In the genomic region with DNA sequence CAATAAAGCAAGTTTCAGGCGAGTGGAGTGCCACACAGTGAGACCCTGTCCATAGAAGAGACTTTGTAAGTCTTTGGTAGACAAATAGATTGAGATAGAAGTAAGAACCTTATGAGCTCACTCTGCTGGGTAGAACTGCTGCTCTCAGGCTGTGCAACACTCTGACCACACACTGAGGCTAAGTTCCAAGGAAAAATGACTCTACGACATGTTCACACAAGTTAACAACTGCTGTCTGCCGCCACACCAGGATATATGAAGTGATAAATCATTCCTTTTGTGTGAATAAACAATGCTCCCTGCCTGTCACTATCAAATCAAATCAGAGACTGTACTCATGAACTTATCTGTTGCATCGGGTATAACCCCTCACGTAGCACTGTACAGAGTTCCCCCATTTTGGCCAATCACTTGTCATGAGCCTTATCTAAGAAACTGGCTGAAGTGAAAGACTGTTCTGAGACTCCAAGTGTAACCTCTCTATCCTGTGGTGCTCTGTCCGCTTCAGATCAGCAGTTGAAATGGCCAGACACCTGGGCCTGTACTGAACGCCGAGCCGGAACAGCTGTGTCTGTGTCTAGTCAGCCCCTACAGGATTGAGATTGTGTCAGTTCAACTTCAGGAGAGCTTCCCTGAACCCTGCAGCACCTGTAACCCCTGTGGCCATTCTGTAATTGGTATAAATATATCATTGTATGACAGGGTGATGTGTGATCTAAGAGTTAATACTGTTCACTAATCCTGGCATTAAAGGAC, we compare ENCODE assay signal across 25 mouse cellular contexts. TPM values are rescaled to one million over a fixed set of nuclear protein-coding genes. Genes with fewer than 3 reads are reported as not detected.
DNase-seq lines count a peak whose midpoint lies in the region; ATAC-seq and TF ChIP-seq lines count a peak whose summit lies in the region.
"Had no signal": no experiment of that assay in that cellular context is flagged by ENCODE, and none has a peak within 500 bp of the region (broad histone marks: within the 10 kb centered on the region; RNA-seq: fewer than 3 reads in every experiment).

No protein-coding gene starts in this region.

- TF ChIP-seq RAD21 in MEL (IDR thresholded peaks at IDR 0.05; ENCODE audit: low read depth, low read length) = no peak

- H3K9me3 ChIP-seq in heart, embryonic 15.5 days (replicated peaks) = no peaks in the 10 kb centered on the region
- no peaks in the 10 kb centered on the region for H3K9me3 ChIP-seq in MEL (replicated peaks; ENCODE audit: insufficient read depth, low read length)
- H3K9me3 ChIP-seq in stomach, embryonic 15.5 days = no peaks in the 10 kb centered on the region
- H3K9me3 ChIP-seq: hindbrain, embryonic 12.5 days; kidney, embryonic 15.5 days; limb, embryonic 13.5 days; neural tube, embryonic 15.5 days had no signal

- TF ChIP-seq CTCF in MEL (IDR thresholded peaks at IDR 0.05 in 2 of 3, conservative IDR thresholded peaks at IDR 0.05 in 1 of 3; ENCODE audit: control insufficient read depth in 1 of 3, insufficient read depth in 1 of 3, low read depth in 2 of 3, low read length in 3 of 3, poor library complexity in 1 of 3, severe bottlenecking in 1 of 3) = no peak

- ATAC-seq in heart, embryonic 15.5 days (replicated peaks; ENCODE audit: insufficient number of reproducible peaks, insufficient read depth, low FRiP score, low read depth) = no peak
- ATAC-seq in stomach, embryonic 15.5 days (ENCODE audit: insufficient read depth, low FRiP score, low read depth) = no peak
- ATAC-seq in inflammation-experienced regulatory T-cells, adult 6 months = no peak
- ATAC-seq: forebrain, postnatal 0 days had no signal

- H3K36me3 ChIP-seq in heart, embryonic 15.5 days = no peaks in the 10 kb centered on the region
- H3K36me3 ChIP-seq in MEL (ENCODE audit: control insufficient read depth in 1 of 2, insufficient read depth in 2 of 2, low read length in 2 of 2) = peaks cover 0 to 19% of the 10 kb centered on the region in 2 experiments; a peak in 2 of 4 replicates
- H3K36me3 ChIP-seq in stomach, embryonic 15.5 days = no peaks in the 10 kb centered on the region
- H3K36me3 ChIP-seq: hindbrain, embryonic 12.5 days; kidney, embryonic 15.5 days; limb, embryonic 13.5 days; neural tube, embryonic 15.5 days had no signal

- peaks cover 30% of the 10 kb centered on the region for H3K4me1 ChIP-seq in heart, embryonic 15.5 days (replicated peaks)
- H3K4me1 ChIP-seq in MEL (ENCODE audit: control insufficient read depth in 1 of 2, insufficient read depth in 2 of 2, low read length in 2 of 2) = peaks cover 7 to 23% of the 10 kb centered on the region in 2 experiments
- peaks cover 23% of the 10 kb centered on the region for H3K4me1 ChIP-seq in stomach, embryonic 15.5 days

- intact Hi-C loops in heart, postnatal 36 days (cut with DNase I) = no loop called here

- TF ChIP-seq POLR2A in MEL (IDR thresholded peaks at IDR 0.05; ENCODE audit: control insufficient read depth in 1 of 2, insufficient read depth in 1 of 2, low read depth in 1 of 2, low read length in 2 of 2, poor library complexity in 1 of 2) = 0 out of 4 replicates have a peak, but pooled peaks of 1 of the 2 experiments have one; percentile 20

- H3K9ac ChIP-seq in heart, embryonic 15.5 days = no peak overlapping the region
- no peak overlapping the region for H3K9ac ChIP-seq in MEL (ENCODE audit: control insufficient read depth, low read depth, low read length, poor library complexity, severe bottlenecking)
- no peak overlapping the region for H3K9ac ChIP-seq in stomach, embryonic 15.5 days
- H3K9ac ChIP-seq: forebrain, postnatal 0 days; hindbrain, embryonic 12.5 days; kidney, embryonic 15.5 days; limb, embryonic 13.5 days; neural tube, embryonic 15.5 days had no signal

- H3K4me2 ChIP-seq in heart, embryonic 15.5 days = no peak overlapping the region
- no peak overlapping the region for H3K4me2 ChIP-seq in stomach, embryonic 15.5 days
- H3K4me2 ChIP-seq: hindbrain, embryonic 12.5 days; kidney, embryonic 15.5 days; limb, embryonic 13.5 days; neural tube, embryonic 15.5 days had no signal

- WGBS in heart, embryonic 15.5 days = 49% methylated on average over 9 of the region's 9 CpGs
- 47% methylated on average over 9 of the region's 9 CpGs for WGBS in stomach, embryonic 15.5 days

- no peak for DNase-seq in heart, postnatal 36 days
- DNase-seq in MEL (ENCODE audit: low read depth, low spot score) = peak; percentile 57
- DNase-seq in gonadal fat pad, adult 2 months (ENCODE audit: low read depth) = peak; percentile 81
- DNase-seq in layer of hippocampus, postnatal 25 days (ENCODE audit: extremely low spot score in 1 of 2, low spot score in 1 of 2) = no peak
- DNase-seq: adrenal gland, postnatal 36 days; B cell, adult 2 months; cerebellum, adult 11-12 months; cerebellum, postnatal 14 days; forebrain, postnatal 0 days; gastrocnemius, adult 2 months; heart, postnatal 10 days; lung, adult 2 months; midbrain, embryonic 14.5 days; right cerebral cortex, postnatal 14 days; spleen, adult 18-20 months had no signal

- peak overlapping the region; percentile 11; the same call in 1 of the 2 replicates for H3K27ac ChIP-seq in heart, embryonic 15.5 days
- no peak overlapping the region for H3K27ac ChIP-seq in MEL (ENCODE audit: control insufficient read depth, low read depth, low read length)
- H3K27ac ChIP-seq in stomach, embryonic 15.5 days = peak overlapping the region; percentile 64
- H3K27ac ChIP-seq: gastrocnemius, adult 2 months; hindbrain, embryonic 12.5 days; limb, embryonic 13.5 days; neural tube, embryonic 15.5 days had no signal

- no peaks in the 10 kb centered on the region for H3K27me3 ChIP-seq in heart, embryonic 15.5 days
- no peaks in the 10 kb centered on the region for H3K27me3 ChIP-seq in MEL (ENCODE audit: control insufficient read depth in 1 of 2, insufficient read depth in 2 of 2, low read length in 2 of 2)
- H3K27me3 ChIP-seq in stomach, embryonic 15.5 days (replicated peaks) = no peaks in the 10 kb centered on the region
- H3K27me3 ChIP-seq: hindbrain, embryonic 12.5 days; kidney, embryonic 15.5 days; limb, embryonic 13.5 days; neural tube, embryonic 15.5 days had no signal

- H3K79me2 ChIP-seq in MEL (ENCODE audit: control insufficient read depth, insufficient read depth, low read length, poor library complexity) = peaks cover 16% of the 10 kb centered on the region

- peak in 1 of 2 experiments; percentile 35; a peak in 1 of 4 replicates for TF ChIP-seq EP300 in MEL (IDR thresholded peaks at IDR 0.05; ENCODE audit: low read depth in 1 of 2, low read length in 2 of 2)

- no peak overlapping the region for H3K4me3 ChIP-seq in heart, embryonic 15.5 days
- no peak overlapping the region for H3K4me3 ChIP-seq in MEL (ENCODE audit: control insufficient read depth in 1 of 2, insufficient read depth in 1 of 2, low read depth in 2 of 2, low read length in 2 of 2)
- no peak overlapping the region for H3K4me3 ChIP-seq in stomach, embryonic 15.5 days (replicated peaks)
- H3K4me3 ChIP-seq: gastrocnemius, adult 2 months; hindbrain, embryonic 12.5 days; kidney, embryonic 15.5 days; limb, embryonic 13.5 days; megakaryocyte, embryonic 14.5 days; neural tube, embryonic 15.5 days had no signal

RNA-seq across cellular contexts. Expression of gene Erp29, which starts 3.4 kb away (rescaled TPM):
- polyA plus RNA-seq in heart, embryonic 15.5 days (2015; fragmentation: Nextera tagmentation; extraction: Ambion mirVana) = 110 and 140 TPM in 2 replicates
- 10 to 100 TPM; 71.5 to 78.6 TPM for total RNA-seq in heart, postnatal 36 days (2021)
- 159 and 167 TPM in 2 replicates for total RNA-seq in MEL (2012; rRNA removed)
- 100 to 1,000 TPM in 1 of 2 experiments, not detected in 1; 244 TPM for polyA plus RNA-seq in MEL (2012; ENCODE audit: insufficient read depth in 1 of 2, insufficient read length in 2 of 2, low read depth in 1 of 2, low replicate concordance in 2 of 2, missing spikeins in 1 of 2)
- polyA plus RNA-seq in gonadal fat pad, adult 2 months (2012; rRNA removed) = 65.3 and 66.6 TPM in 2 replicates
- polyA plus RNA-seq in stomach, embryonic 15.5 days (2015; fragmentation: Nextera tagmentation; extraction: Ambion mirVana) = 186 and 192 TPM in 2 replicates
- 100 to 1,000 TPM; 131 to 154 TPM for total RNA-seq in layer of hippocampus, postnatal 25 days (2021)
- 10 to 100 TPM; 70.3 to 77.7 (median 74.5) TPM for polyA plus RNA-seq in inflammation-experienced regulatory T-cells, adult 6 months (2017; shearing (Covaris generic))

RNA-seq across cellular contexts. Expression of gene Tmem116, which starts 4.0 kb away (rescaled TPM):
- 2.7 and 4.3 TPM in 2 replicates for polyA plus RNA-seq in heart, embryonic 15.5 days (2015; fragmentation: Nextera tagmentation; extraction: Ambion mirVana)
- 10 to 100 TPM; 11.9 to 12.4 TPM for total RNA-seq in heart, postnatal 36 days (2021)
- total RNA-seq in MEL (2012; rRNA removed) = 1.6 and 1.7 TPM in 2 replicates
- polyA plus RNA-seq in MEL (2012; ENCODE audit: insufficient read depth in 1 of 2, insufficient read length in 2 of 2, low read depth in 1 of 2, low replicate concordance in 2 of 2, missing spikeins in 1 of 2) = 1 to 10 TPM in 1 of 2 experiments, not detected in 1; 2.6 TPM
- polyA plus RNA-seq in gonadal fat pad, adult 2 months (2012; rRNA removed) = 11.1 and 12.0 TPM in 2 replicates
- polyA plus RNA-seq in stomach, embryonic 15.5 days (2015; fragmentation: Nextera tagmentation; extraction: Ambion mirVana) = 3.1 and 5.0 TPM in 2 replicates
- 1 to 10 TPM; 6.6 to 9.3 TPM for total RNA-seq in layer of hippocampus, postnatal 25 days (2021)
- polyA plus RNA-seq in inflammation-experienced regulatory T-cells, adult 6 months (2017; shearing (Covaris generic)) = 1 to 10 TPM in 2 of 3 experiments, under 1 TPM in 1; 0.24 to 3.1 (median 1.1) TPM

RNA-seq across cellular contexts. Expression of gene Adam1b, which starts 47.5 kb away (rescaled TPM):
- 0.05 and 0.11 TPM in 2 replicates for polyA plus RNA-seq in heart, embryonic 15.5 days (2015; fragmentation: Nextera tagmentation; extraction: Ambion mirVana)
- total RNA-seq in heart, postnatal 36 days (2021) = not detected
- total RNA-seq in MEL (2012; rRNA removed) = not detected in 2 replicates
- under 1 TPM in 1 of 2 experiments, not detected in 1; 0.06 TPM for polyA plus RNA-seq in MEL (2012; ENCODE audit: insufficient read depth in 1 of 2, insufficient read length in 2 of 2, low read depth in 1 of 2, low replicate concordance in 2 of 2, missing spikeins in 1 of 2)
- polyA plus RNA-seq in gonadal fat pad, adult 2 months (2012; rRNA removed) = 0.05 and 0.32 TPM in 2 replicates
- polyA plus RNA-seq in stomach, embryonic 15.5 days (2015; fragmentation: Nextera tagmentation; extraction: Ambion mirVana) = 0.05 and 0.09 TPM in 2 replicates
- total RNA-seq in layer of hippocampus, postnatal 25 days (2021) = under 1 TPM in 1 of 2 experiments, not detected in 1; 0.12 TPM
- under 1 TPM in 1 of 3 experiments, not detected in 2; 0.22 TPM for polyA plus RNA-seq in inflammation-experienced regulatory T-cells, adult 6 months (2017; shearing (Covaris generic))
- total RNA-seq: adrenal gland, postnatal 36 days; forebrain, postnatal 0 days; gastrocnemius, adult 2 months; heart, postnatal 10 days; left cerebral cortex, postnatal 10 days had no signal
- polyA plus RNA-seq: forebrain, postnatal 0 days; hindbrain, embryonic 12.5 days; large intestine, adult 2 months; limb, embryonic 13.5 days; lung, adult 2 months; neural tube, embryonic 15.5 days had no signal

RNA-seq across cellular contexts. Expression of gene Naa25, which starts 58.0 kb away (rescaled TPM):
- polyA plus RNA-seq in heart, embryonic 15.5 days (2015; fragmentation: Nextera tagmentation; extraction: Ambion mirVana) = 28.3 and 33.3 TPM in 2 replicates
- 10 to 100 TPM; 20.8 to 23.5 TPM for total RNA-seq in heart, postnatal 36 days (2021)
- 53.0 and 56.4 TPM in 2 replicates for total RNA-seq in MEL (2012; rRNA removed)
- 10 to 100 TPM in 1 of 2 experiments, not detected in 1; 59.6 TPM for polyA plus RNA-seq in MEL (2012; ENCODE audit: insufficient read depth in 1 of 2, insufficient read length in 2 of 2, low read depth in 1 of 2, low replicate concordance in 2 of 2, missing spikeins in 1 of 2)
- 7.9 and 8.0 TPM in 2 replicates for polyA plus RNA-seq in gonadal fat pad, adult 2 months (2012; rRNA removed)
- 40.2 and 41.8 TPM in 2 replicates for polyA plus RNA-seq in stomach, embryonic 15.5 days (2015; fragmentation: Nextera tagmentation; extraction: Ambion mirVana)
- 10 to 100 TPM; 39.4 to 41.2 TPM for total RNA-seq in layer of hippocampus, postnatal 25 days (2021)
- 10 to 100 TPM; 26.1 to 40.4 (median 35.0) TPM for polyA plus RNA-seq in inflammation-experienced regulatory T-cells, adult 6 months (2017; shearing (Covaris generic))

Comparison
In these comparisons a context has a peak if more than half of its experiments do, and no peak if none do; other contexts are left out.
1. DNase-seq: peak in MEL (single experiment) and gonadal fat pad, adult 2 months (single experiment); none in heart, postnatal 36 days (0 of 2) and layer of hippocampus, postnatal 25 days (0 of 2).